Mouse (Mus musculus) heart, embryonic 11.5 days (tissue): ENCODE measurements around the gene Ccdc169. TPM values are rescaled to one million over a fixed set of nuclear protein-coding genes. Genes with fewer than 3 reads are reported as not detected.

Source experiments
- ATAC-seq: fragments of 200-750 bp; cut with Nextera tagmentation; replicated peaks from 2 replicates; pipeline ENCODE4 v1.8.0; 2017; ENCODE audit warnings: moderate library complexity; ENCODE audit not compliant: insufficient number of reproducible peaks, low FRiP score, low TSS enrichment
- H3K27ac ChIP-seq: fragments of 300-500 bp; sonication (generic); 2 replicates; pipeline ENCODE4 v1.5.1; 2014; ENCODE audit warnings: mild to moderate bottlenecking, low read depth, low read length
- H3K27me3 ChIP-seq: fragments of 300-500 bp; sonication (generic); 2 replicates; pipeline ENCODE4 v1.6.1; 2014; ENCODE audit warnings: mild to moderate bottlenecking, low read length, mixed read lengths; ENCODE audit not compliant: control insufficient read depth, insufficient read depth
- H3K36me3 ChIP-seq: fragments of 300-500 bp; sonication (generic); 2 replicates; pipeline ENCODE4 v1.6.1; 2014; ENCODE audit warnings: mild to moderate bottlenecking, low read length, moderate library complexity, mixed read lengths; ENCODE audit not compliant: control insufficient read depth, insufficient read depth
- H3K4me1 ChIP-seq: fragments of 300-500 bp; sonication (generic); 2 replicates; pipeline ENCODE4 v1.6.1; 2014; ENCODE audit warnings: low read length; ENCODE audit not compliant: control insufficient read depth, insufficient read depth
- H3K4me2 ChIP-seq: fragments of 300-500 bp; sonication (generic); 2 replicates; pipeline ENCODE4 v1.6.1; 2014; ENCODE audit warnings: mild to moderate bottlenecking, moderate library complexity
- H3K4me3 ChIP-seq: fragments of 300-500 bp; sonication (generic); 2 replicates; pipeline ENCODE4 v1.5.1; 2014; ENCODE audit warnings: low read depth, low read length
- H3K9ac ChIP-seq: fragments of 300-500 bp; sonication (generic); 2 replicates; pipeline ENCODE4 v1.6.1; 2014; ENCODE audit warnings: mild to moderate bottlenecking, low read depth, low read length, moderate library complexity
- H3K9me3 ChIP-seq: fragments of 300-500 bp; sonication (generic); replicated peaks from 2 replicates; pipeline ENCODE4 v1.6.1; 2016; ENCODE audit warnings: low read length; ENCODE audit not compliant: control insufficient read depth
- WGBS: fragments of 180-500 bp; shearing (Covaris S2); extraction: QIAGEN DNeasy Blood & Tissue Kit; methylation state at CpG from one replicate; pipeline ENCODE4 v1.1.7; 2014; ENCODE audit not compliant: insufficient replicate concordance; 5-methylcytosine and 5-hydroxymethylcytosine counted together
- polyA plus RNA-seq: library from polyadenylated mRNA; unstranded; fragments of >200 nt; fragmentation: Nextera tagmentation; extraction: Ambion mirVana; gene quantifications from 2 replicates; pipeline ENCODE4 v1.2.1, GENCODE M21; 2014

Gene Ccdc169
- polyA plus RNA-seq, 1 experiment from 2014 or later: not detected

DNA sequence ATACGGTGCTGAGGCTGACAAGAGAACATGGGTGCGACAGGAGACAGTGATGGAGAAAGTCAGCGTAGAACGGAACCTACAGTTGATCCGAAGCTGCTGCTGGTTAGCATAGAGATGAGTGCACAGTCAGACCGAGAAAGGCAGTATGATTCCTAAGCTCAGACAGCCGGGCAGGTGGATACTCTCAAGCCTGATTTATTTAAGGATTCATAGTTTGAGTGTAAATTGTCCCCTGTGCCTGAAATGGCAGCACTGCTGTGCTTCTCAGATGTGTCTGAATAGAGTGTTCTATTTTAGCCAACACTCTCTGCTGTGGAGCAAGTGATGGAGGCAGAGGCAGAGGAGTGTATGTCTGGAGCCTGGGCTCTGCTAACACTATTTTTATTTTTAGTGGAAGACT is 17.0 kb downstream of the Ccdc169 start:
- 83% methylated on average over 7 of the region's 7 CpGs for whole genome bisulfite sequencing
- H3K27ac ChIP-seq: no peak overlapping the region
- no peak overlapping the region for H3K4me3 ChIP-seq
- no peak overlapping the region for H3K4me2 ChIP-seq
- H3K9me3 ChIP-seq: no peaks in the 10 kb centered on the region
- no peaks in the 10 kb centered on the region for H3K36me3 ChIP-seq
- no peak overlapping the region for H3K9ac ChIP-seq
- no peak for ATAC-seq
- H3K4me1 ChIP-seq: no peaks in the 10 kb centered on the region
- H3K27me3 ChIP-seq: no peaks in the 10 kb centered on the region

- Histone ChIP-seq H3K4me3 (no peak overlapping the region), H3K27me3 (no peaks in the 10 kb centered on the region), H3K4me2 (no peak overlapping the region), H3K9me3 (no peaks in the 10 kb centered on the region), H3K27ac (no peak overlapping the region), H3K4me1 (no peaks in the 10 kb centered on the region), H3K36me3 (no peaks in the 10 kb centered on the region), H3K9ac (no peak overlapping the region)
- 78% methylated on average over 5 of the region's 5 CpGs for WGBS
- ATAC-seq: no peak
Observed at GRCm38 (mm10) chr3:55157413-55157812, 20.3 kb downstream of the Ccdc169 start.

DNA sequence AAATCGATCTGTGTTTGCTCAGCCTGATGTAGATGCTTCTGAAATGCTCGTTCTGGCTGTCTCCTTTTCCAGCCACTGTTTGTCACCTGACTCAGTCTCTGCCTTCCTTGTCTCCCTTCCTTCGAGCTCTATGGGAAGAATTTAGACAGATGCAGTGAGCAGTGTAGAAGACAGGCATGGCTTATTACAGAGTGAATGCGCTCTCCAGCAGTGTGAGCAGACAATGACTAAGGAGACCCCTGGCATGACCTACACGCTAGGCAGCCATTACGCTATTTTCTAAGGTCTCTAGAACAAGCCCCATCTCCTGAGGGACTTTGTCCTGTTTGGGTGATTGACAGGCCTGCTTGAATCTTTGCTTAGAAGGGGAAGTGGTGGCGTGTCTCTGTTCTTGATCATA is 24.0 kb downstream of the Ccdc169 start:
- Histone ChIP-seq H3K36me3 (no peaks in the 10 kb centered on the region), H3K27me3 (no peaks in the 10 kb centered on the region), H3K9me3 (no peaks in the 10 kb centered on the region), H3K27ac (no peak overlapping the region), H3K4me1 (no peaks in the 10 kb centered on the region), H3K4me2 (no peak overlapping the region), H3K4me3 (no peak overlapping the region), H3K9ac (no peak overlapping the region)
- ATAC-seq: no peak
- 75% methylated on average over 7 of the region's 7 CpGs for WGBS

DNA sequence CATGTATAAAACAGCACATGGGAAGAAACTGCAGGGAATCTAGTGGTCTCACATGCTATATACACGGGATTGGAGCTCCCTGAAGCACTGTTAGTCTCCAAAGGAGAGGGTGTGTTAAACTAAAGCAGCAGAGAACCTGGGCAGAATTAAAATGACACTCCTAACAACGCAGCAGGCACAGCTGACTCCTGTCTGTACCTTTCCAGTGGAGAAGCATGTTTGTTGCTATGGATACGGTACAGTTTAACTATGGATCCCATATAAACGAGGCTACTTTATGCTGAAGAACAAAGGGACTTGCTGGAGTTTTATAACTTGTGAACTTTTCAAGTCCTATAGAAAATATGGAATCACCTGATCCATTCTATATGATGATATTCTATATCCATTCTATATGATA is 26.4 kb downstream of the Ccdc169 start:
- no peak for ATAC-seq
- no peaks in the 10 kb centered on the region for H3K9me3 ChIP-seq
- no peak overlapping the region for H3K9ac ChIP-seq
- H3K4me3 ChIP-seq: no peak overlapping the region
- H3K27ac ChIP-seq: no peak overlapping the region
- H3K4me1 ChIP-seq: no peaks in the 10 kb centered on the region
- 77% methylated on average over 4 of the region's 4 CpGs for WGBS
- no peak overlapping the region for H3K4me2 ChIP-seq
- H3K27me3 ChIP-seq: no peaks in the 10 kb centered on the region
- no peaks in the 10 kb centered on the region for H3K36me3 ChIP-seq

DNA sequence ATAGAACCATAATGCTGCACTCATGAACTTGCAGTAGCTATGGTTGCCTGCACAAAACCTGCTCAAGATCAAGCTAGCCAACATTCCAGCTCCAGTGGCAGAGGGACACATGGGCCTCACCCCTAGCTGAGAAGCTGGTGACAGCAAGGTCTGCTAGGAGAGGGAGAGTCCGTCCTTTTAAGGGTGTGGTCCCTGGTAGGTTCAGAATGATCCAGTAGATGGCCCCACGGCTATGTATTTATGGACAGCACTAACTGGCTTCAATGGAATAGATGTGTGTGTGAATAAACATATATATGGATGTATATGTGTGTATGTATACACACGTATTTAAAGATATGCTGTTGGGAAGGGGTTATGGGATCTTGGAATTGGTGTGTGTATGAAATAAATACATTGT is 35.3 kb downstream of the Ccdc169 start:
- Histone ChIP-seq H3K4me1 (no peaks in the 10 kb centered on the region), H3K9ac (no peak overlapping the region), H3K27ac (no peak overlapping the region), H3K4me3 (no peak overlapping the region), H3K4me2 (no peak overlapping the region), H3K9me3 (no peaks in the 10 kb centered on the region), H3K27me3 (no peaks in the 10 kb centered on the region), H3K36me3 (no peaks in the 10 kb centered on the region)
- ATAC-seq: no peak
- WGBS: 55% methylated on average over 3 of the region's 3 CpGs

DNA sequence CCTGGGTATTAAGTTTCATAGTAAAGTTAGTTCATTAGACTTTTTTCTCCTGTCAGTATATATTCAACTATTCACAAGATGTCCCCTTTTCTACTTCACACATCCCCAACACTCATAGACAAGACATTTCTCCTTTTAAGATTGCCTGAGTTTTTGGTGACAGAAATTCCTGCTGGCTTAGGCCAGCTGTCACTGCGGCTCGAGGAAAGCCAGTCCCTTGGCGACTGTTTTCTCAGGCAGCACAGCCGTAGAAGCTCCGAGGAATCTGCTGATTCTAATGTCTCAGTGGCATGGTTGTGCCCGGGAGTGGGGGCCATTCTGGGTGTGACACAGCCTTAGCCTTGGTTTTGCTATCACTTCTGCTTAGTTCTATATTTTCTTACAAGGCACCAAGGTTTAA is 40.1 kb downstream of the Ccdc169 start:
- no peak for ATAC-seq
- Histone ChIP-seq H3K4me2 (no peak overlapping the region), H3K27ac (no peak overlapping the region), H3K27me3 (no peaks in the 10 kb centered on the region), H3K9ac (no peak overlapping the region), H3K4me1 (no peaks in the 10 kb centered on the region), H3K4me3 (no peak overlapping the region), H3K36me3 (no peaks in the 10 kb centered on the region), H3K9me3 (no peaks in the 10 kb centered on the region)
- 17% methylated on average over 6 of the region's 6 CpGs for WGBS

DNA sequence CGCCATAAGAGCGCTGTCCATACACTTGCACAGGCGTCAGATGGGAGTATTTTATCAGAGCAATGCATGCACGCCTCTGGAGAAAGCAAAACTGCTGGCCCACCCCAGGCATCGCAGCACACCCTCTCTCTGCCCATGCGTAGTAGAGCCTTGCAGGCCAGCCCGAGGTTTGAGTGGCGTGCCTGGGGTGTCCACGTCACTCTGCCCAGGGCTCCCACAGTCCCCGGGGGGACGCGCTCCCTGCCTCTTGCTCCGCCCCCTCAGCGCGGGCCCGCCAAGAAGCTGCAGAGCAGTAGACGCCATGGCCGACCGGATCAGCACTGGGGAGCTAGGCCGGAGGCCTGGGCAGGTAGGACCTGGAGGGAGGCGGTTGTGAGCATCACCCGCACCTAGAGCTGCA is 44.6 kb downstream of the Ccdc169 start, which contains the start of gene Sohlh2:
Gene Sohlh2, plus strand, starts transcription at position 263 of the 400 bp plus-strand sequence.
- Histone ChIP-seq H3K9me3 (no peaks in the 10 kb centered on the region), H3K4me3 (no peak within 1 kb of the TSS), H3K36me3 (no peaks in the 10 kb centered on the region), H3K4me2 (no peak within 1 kb of the TSS), H3K27me3 (no peaks in the 10 kb centered on the region), H3K9ac (no peak within 1 kb of the TSS), H3K4me1 (no peaks in the 10 kb centered on the region), H3K27ac (no peak within 1 kb of the TSS)
- WGBS: 91% methylated on average over 22 of the region's 22 CpGs
- ATAC-seq: peak; percentile 46; the same call in 1 of the 2 replicates

GRCm38 (mm10) chr3:55191668-55192067 is 54.5 kb downstream of the Ccdc169 start:
- ATAC-seq: no peak
- Histone ChIP-seq H3K9ac (no peak overlapping the region), H3K4me3 (no peak overlapping the region), H3K36me3 (no peaks in the 10 kb centered on the region), H3K27me3 (no peaks in the 10 kb centered on the region), H3K4me1 (no peaks in the 10 kb centered on the region), H3K27ac (no peak overlapping the region), H3K9me3 (no peaks in the 10 kb centered on the region), H3K4me2 (no peak overlapping the region)
- WGBS: 77% methylated on average over 4 of the region's 4 CpGs

DNA sequence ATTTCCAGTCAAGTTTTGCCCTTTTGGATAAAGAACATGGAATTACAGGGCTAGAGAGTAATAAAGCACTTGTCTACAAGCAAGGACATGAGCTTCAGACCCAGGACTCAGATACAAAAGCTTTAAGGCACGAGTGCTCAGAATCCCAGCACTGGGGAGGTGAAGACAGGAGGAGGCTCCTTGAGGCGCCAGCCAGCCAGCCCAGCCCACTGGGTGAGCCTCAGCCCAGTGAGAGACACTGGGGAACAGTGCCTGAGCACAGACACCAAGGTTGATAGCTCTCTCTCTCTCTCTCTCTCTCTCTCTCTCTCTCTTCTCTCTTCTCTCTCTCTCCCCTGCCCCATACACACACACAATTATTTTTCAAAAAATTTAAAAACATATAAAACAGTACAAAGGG is 56.2 kb downstream of the Ccdc169 start:
- 22% methylated on average over 2 of the region's 2 CpGs for WGBS
- H3K4me3 ChIP-seq: no peak overlapping the region
- H3K36me3 ChIP-seq: no peaks in the 10 kb centered on the region
- no peak for ATAC-seq
- no peak overlapping the region for H3K9ac ChIP-seq
- H3K27ac ChIP-seq: no peak overlapping the region
- no peak overlapping the region for H3K4me2 ChIP-seq
- H3K9me3 ChIP-seq: no peaks in the 10 kb centered on the region
- H3K27me3 ChIP-seq: no peaks in the 10 kb centered on the region
- H3K4me1 ChIP-seq: no peaks in the 10 kb centered on the region
